In genomic region chr9:83718084-83718483, GRCm38 (mm10) we compare ENCODE assay signal across 6 mouse cellular contexts.
DNase-seq lines count a peak whose midpoint lies in the region; ATAC-seq and TF ChIP-seq lines count a peak whose summit lies in the region.
"Not testable (repeated sequence)": the region's sequence is repeated elsewhere in the genome, so short reads cannot be mapped to it uniquely, and the experiment has no call there.

No protein-coding gene starts in this region.

- in situ Hi-C loops in Patski (cut with MboI; ENCODE audit: low pct_unique_long_range_greater_than_20kb): not testable (repeated sequence)

- not testable (repeated sequence) for DNase-seq in Patski (ENCODE audit: low read depth, low spot score)
- DNase-seq in heart, embryonic 10.5 days (ENCODE audit: low spot score): peak; percentile 55
- DNase-seq in kidney, adult 11 months: peak; percentile 42
- peak; percentile 19 to 21 for DNase-seq in kidney, postnatal 36 days

- H3K9ac ChIP-seq in neural tube, embryonic 12.5 days: not testable (repeated sequence)

- H3K27me3 ChIP-seq in Patski; heart, embryonic 10.5 days (ENCODE audit: insufficient read depth, poor library complexity, severe bottlenecking); megakaryocyte, embryonic 14.5 days (replicated peaks); neural tube, embryonic 12.5 days (replicated peaks): not testable (repeated sequence)

- POLR2A ChIA-PET in Patski (lab: Charles Lee): not testable (repeated sequence)

- not testable (repeated sequence) for H3K27ac ChIP-seq in heart, embryonic 10.5 days; neural tube, embryonic 12.5 days

- not testable (repeated sequence) for H3K36me3 ChIP-seq in heart, embryonic 10.5 days; megakaryocyte, embryonic 14.5 days (replicated peaks; ENCODE audit: low read length); neural tube, embryonic 12.5 days

- H3K4me3 ChIP-seq in heart, embryonic 10.5 days; neural tube, embryonic 12.5 days: not testable (repeated sequence)
- H3K4me3 ChIP-seq in megakaryocyte, embryonic 14.5 days (replicated peaks): peak overlapping the region; percentile 21

- CTCF ChIA-PET in Patski (lab: Charles Lee): interaction anchor here (1.3 kb wide), 1 partner anchor 8 kb away, joined by 3 read pairs; no protein-coding TSS in a partner anchor

- WGBS in heart, embryonic 10.5 days: 88% methylated on average over 2 of the region's 2 CpGs
- 91% methylated on average over 2 of the region's 2 CpGs for WGBS in neural tube, embryonic 12.5 days

- H3K4me1 ChIP-seq in heart, embryonic 10.5 days: peaks cover 21% of the 10 kb centered on the region; the same call in 1 of the 2 replicates
- not testable (repeated sequence) for H3K4me1 ChIP-seq in megakaryocyte, embryonic 14.5 days; neural tube, embryonic 12.5 days

- TF ChIP-seq CTCF in Patski (IDR thresholded peaks at IDR 0.05): not testable (repeated sequence)

- ATAC-seq in Patski: peak; percentile 44
- ATAC-seq in neural tube, embryonic 12.5 days (ENCODE audit: low FRiP score, low read depth): peak; percentile 56; the same call in 1 of the 2 replicates

- not testable (repeated sequence) for H3K9me3 ChIP-seq in heart, embryonic 10.5 days; megakaryocyte, embryonic 14.5 days; neural tube, embryonic 12.5 days

- H3K4me2 ChIP-seq in neural tube, embryonic 12.5 days (replicated peaks): not testable (repeated sequence)
